Mouse (Mus musculus): ENCODE data around the gene Qars. TPM values are rescaled to one million over a fixed set of nuclear protein-coding genes. Genes with fewer than 3 reads are reported as not detected.

Qars gene
- polyA plus RNA-seq, 1 experiment from 2014 or later: 101 TPM

DNA sequence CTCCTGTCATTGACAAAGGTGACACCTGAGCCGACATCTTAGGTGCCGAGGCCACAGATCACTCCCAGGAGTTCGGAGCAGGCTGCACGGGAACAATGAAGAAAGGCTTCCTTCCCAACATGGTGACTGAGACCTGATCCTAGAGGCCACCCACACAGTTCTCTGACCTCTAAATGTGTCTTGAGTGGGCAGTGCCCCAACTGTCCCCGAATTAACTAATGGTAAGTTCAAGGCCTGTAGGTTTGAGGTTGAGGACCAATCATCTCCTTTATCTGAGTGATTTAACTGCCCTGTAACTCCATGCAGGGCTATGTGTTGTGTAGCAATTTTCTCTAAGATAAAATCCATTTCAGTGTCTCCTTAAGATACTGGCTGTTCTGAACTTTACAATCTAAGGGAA lies 38.1 kb upstream of the Qars start:
- ATAC-seq (ENCODE audit: low FRiP score) (no peak), DNase-seq (ENCODE audit: low spot score) (no peak)
- no peak overlapping the region for H3K9ac ChIP-seq (ENCODE audit: low read depth, low read length)
- no peak overlapping the region for H3K27ac ChIP-seq (ENCODE audit: low read depth, low read length)
- H3K4me3 ChIP-seq (ENCODE audit: low read depth, low read length): no peak overlapping the region
- no peaks in the 10 kb centered on the region for H3K9me3 ChIP-seq (ENCODE audit: control insufficient read depth, low read length)
- no peaks in the 10 kb centered on the region for H3K27me3 ChIP-seq (ENCODE audit: control insufficient read depth, insufficient read depth, low read length)
- 82% methylated on average over 5 of the region's 5 CpGs for WGBS
- no peaks in the 10 kb centered on the region; the same call in 1 of the 2 replicates for H3K36me3 ChIP-seq (ENCODE audit: control insufficient read depth, insufficient read depth, low read length)
- no peaks in the 10 kb centered on the region for H3K4me1 ChIP-seq (replicated peaks; ENCODE audit: control insufficient read depth, insufficient read depth, low read length)
- H3K4me2 ChIP-seq (replicated peaks; ENCODE audit: low read depth, low read length): no peak overlapping the region

- Histone ChIP-seq H3K9ac (ENCODE audit: low read depth, low read length) (no peak overlapping the region), H3K4me1 (replicated peaks; ENCODE audit: control insufficient read depth, insufficient read depth, low read length) (no peaks in the 10 kb centered on the region), H3K9me3 (ENCODE audit: control insufficient read depth, low read length) (no peaks in the 10 kb centered on the region), H3K27me3 (ENCODE audit: control insufficient read depth, insufficient read depth, low read length) (no peaks in the 10 kb centered on the region), H3K27ac (ENCODE audit: low read depth, low read length) (no peak overlapping the region), H3K4me3 (ENCODE audit: low read depth, low read length) (no peak overlapping the region), H3K4me2 (replicated peaks; ENCODE audit: low read depth, low read length) (no peak overlapping the region), H3K36me3 (ENCODE audit: control insufficient read depth, insufficient read depth, low read length) (no peaks in the 10 kb centered on the region; the same call in 1 of the 2 replicates)
- ATAC-seq (ENCODE audit: low FRiP score): no peak
- no peak for DNase-seq (ENCODE audit: low spot score)
- WGBS: 85% methylated on average over 4 of the region's 4 CpGs
These were observed 37.7 kb upstream of the Qars start for GRCm38 (mm10) chr9:108469845-108470244.

GRCm38 (mm10) chr9:108474528-108474927 lies 33.0 kb upstream of the Qars start:
- 54% methylated on average over 1 of the region's 1 CpGs for WGBS
- H3K4me1 ChIP-seq (replicated peaks; ENCODE audit: control insufficient read depth, insufficient read depth, low read length): no peaks in the 10 kb centered on the region; the same call in 1 of the 2 replicates

DNA sequence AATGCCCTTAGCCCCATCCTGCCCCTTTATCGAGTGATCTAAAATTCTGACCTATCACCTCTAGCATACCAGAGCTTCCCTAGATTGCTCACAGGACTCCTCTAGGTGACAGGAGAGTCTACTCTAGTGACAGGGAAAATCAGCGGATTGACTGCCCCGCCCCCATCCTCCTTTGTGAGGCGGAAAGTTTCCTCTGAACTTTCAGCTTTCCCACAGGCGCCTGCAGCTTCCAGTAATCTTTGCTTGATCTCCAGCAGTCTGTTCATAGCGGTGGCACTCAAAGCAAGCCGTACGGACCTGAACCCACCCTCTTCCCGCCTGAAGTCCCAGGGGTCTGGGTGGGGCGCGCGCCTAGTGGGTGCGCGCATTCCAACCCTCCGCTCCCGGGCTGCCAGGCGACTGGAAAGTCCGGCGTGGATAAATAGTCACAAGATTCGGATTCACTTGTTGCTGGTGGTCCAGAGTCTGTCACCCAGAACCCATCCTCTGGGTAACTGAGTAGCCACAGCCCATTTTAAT lies 28.8 kb upstream of the Qars start:
- Histone ChIP-seq H3K4me1 (replicated peaks; ENCODE audit: control insufficient read depth, insufficient read depth, low read length) (peaks cover 3% of the 10 kb centered on the region; the same call in 1 of the 2 replicates), H3K9me3 (ENCODE audit: control insufficient read depth, low read length) (no peaks in the 10 kb centered on the region), H3K36me3 (ENCODE audit: control insufficient read depth, insufficient read depth, low read length) (no peaks in the 10 kb centered on the region), H3K9ac (ENCODE audit: low read depth, low read length) (peak overlapping the region; percentile 31; the same call in 1 of the 2 replicates), H3K27ac (ENCODE audit: low read depth, low read length) (0 out of 2 replicates have a peak overlapping the region, but pooled peaks have one; percentile 14), H3K4me2 (replicated peaks; ENCODE audit: low read depth, low read length) (peak overlapping the region; percentile 51), H3K27me3 (ENCODE audit: control insufficient read depth, insufficient read depth, low read length) (no peaks in the 10 kb centered on the region), H3K4me3 (ENCODE audit: low read depth, low read length) (peak overlapping the region; percentile 34)
- ATAC-seq (ENCODE audit: low FRiP score) (peak; percentile 70; the same call in 1 of the 2 replicates), DNase-seq (ENCODE audit: low spot score) (peak; percentile 85)
- WGBS: under 1% methylated on average over 20 of the region's 20 CpGs

More at GRCm38 (mm10) chr9:108474528-108474927, 33.0 kb upstream of the Qars start:
- H3K4me2 ChIP-seq (replicated peaks; ENCODE audit: low read depth, low read length): no peak overlapping the region
- H3K4me3 ChIP-seq (ENCODE audit: low read depth, low read length): no peak overlapping the region
- no peak overlapping the region for H3K9ac ChIP-seq (ENCODE audit: low read depth, low read length)
- H3K9me3 ChIP-seq (ENCODE audit: control insufficient read depth, low read length): no peaks in the 10 kb centered on the region
- H3K27ac ChIP-seq (ENCODE audit: low read depth, low read length): no peak overlapping the region
- DNase-seq (ENCODE audit: low spot score) (no peak), ATAC-seq (ENCODE audit: low FRiP score) (no peak)
- H3K27me3 ChIP-seq (ENCODE audit: control insufficient read depth, insufficient read depth, low read length): no peaks in the 10 kb centered on the region
- no peaks in the 10 kb centered on the region for H3K36me3 ChIP-seq (ENCODE audit: control insufficient read depth, insufficient read depth, low read length)

DNA sequence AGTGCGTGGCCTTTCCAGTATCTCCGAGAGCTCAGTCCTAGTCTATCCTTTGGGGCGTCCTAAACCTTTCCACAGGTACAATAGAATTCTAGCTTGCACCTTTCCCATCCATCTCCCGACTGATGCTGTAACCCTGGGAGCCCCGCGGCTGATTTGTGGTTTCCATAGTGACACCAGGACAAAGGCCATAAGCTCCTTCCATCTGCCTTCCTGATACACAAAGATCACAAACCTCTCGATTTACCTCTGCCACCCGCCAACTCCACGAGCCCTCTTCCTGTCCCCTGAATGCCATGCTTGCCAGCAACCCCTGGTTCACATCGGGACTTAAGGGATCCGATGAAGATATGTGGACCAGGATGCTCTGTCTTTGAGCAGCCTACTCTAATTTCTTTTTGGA lies 28.3 kb upstream of the Qars start:
- no peaks in the 10 kb centered on the region for H3K9me3 ChIP-seq (ENCODE audit: control insufficient read depth, low read length)
- WGBS: 36% methylated on average over 11 of the region's 11 CpGs
- H3K4me3 ChIP-seq (ENCODE audit: low read depth, low read length): peak overlapping the region; percentile 34
- peaks cover 3% of the 10 kb centered on the region; the same call in 1 of the 2 replicates for H3K4me1 ChIP-seq (replicated peaks; ENCODE audit: control insufficient read depth, insufficient read depth, low read length)
- no peak overlapping the region for H3K27ac ChIP-seq (ENCODE audit: low read depth, low read length)
- 0 out of 2 replicates have a peak overlapping the region, but pooled peaks have one; percentile 15 for H3K9ac ChIP-seq (ENCODE audit: low read depth, low read length)
- peak overlapping the region; percentile 51 for H3K4me2 ChIP-seq (replicated peaks; ENCODE audit: low read depth, low read length)
- H3K36me3 ChIP-seq (ENCODE audit: control insufficient read depth, insufficient read depth, low read length): no peaks in the 10 kb centered on the region
- H3K27me3 ChIP-seq (ENCODE audit: control insufficient read depth, insufficient read depth, low read length): no peaks in the 10 kb centered on the region
- DNase-seq (ENCODE audit: low spot score) (peak; percentile 57), ATAC-seq (ENCODE audit: low FRiP score) (peak; percentile 44)

GRCm38 (mm10) chr9:108479721-108480351 lies 27.7 kb upstream of the Qars start, which contains the start of gene Lamb2:
Gene Lamb2, plus strand, starts transcription at chr9:108479736.
- 8% methylated on average over 10 of the region's 10 CpGs for WGBS
- DNase-seq (ENCODE audit: low spot score) (peak; percentile 80), ATAC-seq (ENCODE audit: low FRiP score) (peak; percentile 71)
- Histone ChIP-seq H3K36me3 (ENCODE audit: control insufficient read depth, insufficient read depth, low read length) (no peaks in the 10 kb centered on the region), H3K9me3 (ENCODE audit: control insufficient read depth, low read length) (no peaks in the 10 kb centered on the region), H3K27ac (ENCODE audit: low read depth, low read length) (0 out of 2 replicates have a peak within 1 kb of the TSS, but pooled peaks have one; percentile 14), H3K27me3 (ENCODE audit: control insufficient read depth, insufficient read depth, low read length) (no peaks in the 10 kb centered on the region), H3K9ac (ENCODE audit: low read depth, low read length) (peak within 1 kb of the TSS; percentile 49), H3K4me3 (ENCODE audit: low read depth, low read length) (peak within 1 kb of the TSS; percentile 43), H3K4me2 (replicated peaks; ENCODE audit: low read depth, low read length) (peak within 1 kb of the TSS; percentile 58), H3K4me1 (replicated peaks; ENCODE audit: control insufficient read depth, insufficient read depth, low read length) (peaks cover 3% of the 10 kb centered on the region; the same call in 1 of the 2 replicates)

DNA sequence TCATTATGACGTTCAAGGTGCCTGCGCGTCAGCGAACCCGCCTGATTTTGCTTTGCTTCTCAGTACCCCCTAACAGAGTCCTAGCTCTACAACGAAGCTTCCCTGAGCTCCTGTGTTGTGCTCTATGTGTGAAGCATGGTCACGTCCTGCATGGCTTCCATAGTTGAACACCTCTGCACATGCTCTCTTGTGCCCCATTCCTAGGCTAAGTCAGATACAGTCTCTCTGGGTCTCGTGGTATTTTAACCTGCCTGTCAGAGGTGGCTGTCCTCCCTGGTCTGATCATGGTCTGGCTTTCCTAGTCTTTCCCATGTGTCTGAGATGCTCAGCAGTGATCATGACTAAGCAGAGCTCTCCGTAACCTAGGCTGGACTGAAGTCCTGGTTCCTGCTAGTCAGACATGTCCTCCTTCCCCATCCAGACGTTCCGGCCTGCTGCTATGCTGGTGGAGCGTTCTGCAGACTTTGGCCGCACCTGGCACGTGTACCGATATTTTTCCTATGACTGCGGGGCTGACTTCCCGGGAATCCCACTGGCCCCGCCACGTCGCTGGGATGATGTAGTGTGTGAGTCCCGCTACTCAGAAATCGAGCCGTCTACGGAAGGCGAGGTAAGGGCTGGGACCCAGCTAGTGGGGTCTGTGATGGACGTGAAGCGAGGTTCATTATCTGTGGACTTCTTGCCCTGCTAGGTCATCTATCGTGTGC lies 26.5 kb upstream of the Qars start:
- H3K4me2 ChIP-seq (replicated peaks; ENCODE audit: low read depth, low read length): no peak overlapping the region
- H3K4me3 ChIP-seq (ENCODE audit: low read depth, low read length): 0 out of 2 replicates have a peak overlapping the region, but pooled peaks have one; percentile 4
- no peak for ATAC-seq (ENCODE audit: low FRiP score)

DNA sequence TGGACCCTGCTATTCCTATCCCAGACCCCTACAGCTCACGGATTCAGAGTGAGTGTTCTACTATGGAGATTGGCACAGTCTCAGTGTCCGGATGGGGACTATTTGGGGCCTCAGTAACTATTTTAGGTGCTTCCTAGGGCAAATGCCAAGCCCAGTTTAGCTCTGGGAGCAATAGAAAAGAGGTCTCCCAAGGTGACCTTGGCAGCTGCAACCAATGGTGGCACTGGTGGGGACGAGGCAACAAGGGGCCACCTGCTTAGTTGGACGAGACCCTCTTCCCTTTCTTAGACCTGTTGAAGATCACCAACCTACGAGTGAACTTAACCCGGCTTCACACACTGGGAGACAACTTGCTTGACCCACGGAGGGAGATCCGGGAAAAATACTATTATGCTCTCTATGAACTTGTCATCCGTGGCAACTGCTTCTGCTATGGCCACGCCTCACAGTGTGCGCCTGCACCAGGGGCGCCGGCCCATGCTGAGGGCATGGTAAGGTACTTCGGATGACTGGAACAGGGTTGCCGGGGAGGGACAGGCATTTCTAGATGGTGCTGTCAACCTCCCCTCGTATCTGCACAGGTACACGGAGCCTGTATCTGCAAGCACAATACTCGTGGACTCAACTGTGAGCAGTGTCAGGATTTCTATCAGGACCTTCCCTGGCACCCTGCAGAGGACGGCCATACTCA lies 25.8 kb upstream of the Qars start:
- H3K36me3 ChIP-seq (ENCODE audit: control insufficient read depth, insufficient read depth, low read length): no peaks in the 10 kb centered on the region
- WGBS: 90% methylated on average over 19 of the region's 19 CpGs

More for the DNA sequence above, 26.5 kb upstream of the Qars start:
- Histone ChIP-seq H3K27me3 (ENCODE audit: control insufficient read depth, insufficient read depth, low read length) (no peaks in the 10 kb centered on the region), H3K4me1 (replicated peaks; ENCODE audit: control insufficient read depth, insufficient read depth, low read length) (peaks cover 3% of the 10 kb centered on the region; the same call in 1 of the 2 replicates), H3K9me3 (ENCODE audit: control insufficient read depth, low read length) (no peaks in the 10 kb centered on the region), H3K9ac (ENCODE audit: low read depth, low read length) (no peak overlapping the region), H3K27ac (ENCODE audit: low read depth, low read length) (no peak overlapping the region), H3K36me3 (ENCODE audit: control insufficient read depth, insufficient read depth, low read length) (no peaks in the 10 kb centered on the region)
- no peak for DNase-seq (ENCODE audit: low spot score)
- 92% methylated on average over 28 of the region's 28 CpGs for WGBS

More for the DNA sequence above, 25.8 kb upstream of the Qars start:
- ATAC-seq (ENCODE audit: low FRiP score) (no peak), DNase-seq (ENCODE audit: low spot score) (no peak)
- Histone ChIP-seq H3K9ac (ENCODE audit: low read depth, low read length) (no peak overlapping the region), H3K27me3 (ENCODE audit: control insufficient read depth, insufficient read depth, low read length) (no peaks in the 10 kb centered on the region), H3K4me1 (replicated peaks; ENCODE audit: control insufficient read depth, insufficient read depth, low read length) (peaks cover 3% of the 10 kb centered on the region; the same call in 1 of the 2 replicates), H3K4me3 (ENCODE audit: low read depth, low read length) (no peak overlapping the region), H3K4me2 (replicated peaks; ENCODE audit: low read depth, low read length) (no peak overlapping the region), H3K27ac (ENCODE audit: low read depth, low read length) (no peak overlapping the region), H3K9me3 (ENCODE audit: control insufficient read depth, low read length) (no peaks in the 10 kb centered on the region)

All from hindbrain, embryonic 11.5 days (tissue).